Mouse (Mus musculus): ENCODE measurements at regions not wholly inside any gene's neighbourhood (a gene's known extent, or its start where the extent isn't known, plus 50 kb on each side); places are given as distances from the start of the nearest gene placed in this dataset.

- DNase-seq (ENCODE audit: low read depth) = no peak
Measured at GRCm38 (mm10) chr13:52378236-52378635, 152.8 kb downstream of the Diras2 start.

- no peak for DNase-seq (ENCODE audit: low read depth)
Measured at GRCm38 (mm10) chr13:52389271-52389670, 141.8 kb downstream of the Diras2 start.

- no peak for DNase-seq (ENCODE audit: low read depth)
Measured at GRCm38 (mm10) chr13:52395786-52396185, 135.3 kb downstream of the Diras2 start.

GRCm38 (mm10) chr13:52398344-52398743 is 132.7 kb downstream of the Diras2 start:
- peak; percentile 18 for DNase-seq (ENCODE audit: low read depth)

- no peak for DNase-seq (ENCODE audit: low read depth)
Measured at GRCm38 (mm10) chr13:52399143-52399542, 131.9 kb downstream of the Diras2 start.

GRCm38 (mm10) chr13:52403805-52404204 is 127.3 kb downstream of the Diras2 start:
- DNase-seq (ENCODE audit: low read depth) = no peak

- DNase-seq (ENCODE audit: low read depth) = no peak
Measured at GRCm38 (mm10) chr13:52416301-52416700, 114.8 kb downstream of the Diras2 start.

GRCm38 (mm10) chr13:52422456-52422855 is 108.6 kb downstream of the Diras2 start:
- DNase-seq (ENCODE audit: low read depth) = no peak

- DNase-seq (ENCODE audit: low read depth) = no peak
Measured at GRCm38 (mm10) chr13:52428527-52428926, 102.6 kb downstream of the Diras2 start.

- DNase-seq (ENCODE audit: low read depth) = no peak
Measured at GRCm38 (mm10) chr13:52436756-52437155, 94.3 kb downstream of the Diras2 start.

- DNase-seq (ENCODE audit: low read depth) = no peak
Measured at GRCm38 (mm10) chr13:52445513-52445912, 85.6 kb downstream of the Diras2 start.

GRCm38 (mm10) chr13:52448902-52449301 is 82.2 kb downstream of the Diras2 start:
- peak; percentile 35 for DNase-seq (ENCODE audit: low read depth)

GRCm38 (mm10) chr13:52451486-52451885 is 79.6 kb downstream of the Diras2 start:
- DNase-seq (ENCODE audit: low read depth) = no peak

GRCm38 (mm10) chr13:52452291-52452690 is 78.8 kb downstream of the Diras2 start:
- no peak for DNase-seq (ENCODE audit: low read depth)

All from 416B (cell line).